Mouse (Mus musculus) lung, postnatal 0 days (tissue): ENCODE results near the gene Dbnl.

Experiments used
- CTCF ChIP-seq: IDR thresholded peaks from 2 replicates; pipeline ENCODE4 v1.5.1; 2016; ENCODE audit warnings: antibody characterized with exemption, mild to moderate bottlenecking
- EP300 ChIP-seq: IDR thresholded peaks from 2 replicates; pipeline ENCODE4 v1.6.1; 2016; ENCODE audit warnings: antibody characterized with exemption, mild to moderate bottlenecking, control low read depth

- no peak for TF ChIP-seq CTCF
- no peak for TF ChIP-seq EP300
Observed at GRCm38 (mm10) chr11:5841751-5842150, 53.5 kb downstream of the Dbnl start.
